Mouse (Mus musculus): Measurements from ENCODE around the gene Abr. TPM values are rescaled to one million over a fixed set of nuclear protein-coding genes. Genes with fewer than 3 reads are reported as not detected.

Gene Abr
- polyA plus RNA-seq, 1 experiment from 2014 or later, result 39.2 TPM

DNA sequence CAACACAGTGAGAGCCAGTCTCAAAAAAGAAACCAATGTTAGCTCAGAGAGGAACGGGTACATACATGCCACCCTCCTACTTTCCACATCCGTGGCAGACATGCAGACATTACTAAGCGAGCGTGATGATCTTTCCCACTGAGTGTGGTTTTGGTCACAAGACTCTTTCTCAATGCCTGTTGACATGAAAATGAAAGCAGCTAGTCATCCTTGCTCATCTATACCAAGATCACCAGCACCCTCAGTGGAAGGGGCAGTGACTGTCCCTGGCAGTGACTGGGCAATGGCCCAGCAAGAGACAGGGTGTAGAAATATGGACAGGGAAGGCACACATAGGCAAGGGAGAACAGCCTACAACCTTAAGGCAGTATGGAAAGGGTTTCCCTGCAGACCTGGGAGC is 142.4 kb downstream of the Abr start:
- Histone ChIP-seq H3K9ac (no peak overlapping the region), H3K27ac (ENCODE audit: low read depth) (no peak overlapping the region), H3K36me3 (ENCODE audit: insufficient read depth) (peaks cover 42% of the 10 kb centered on the region), H3K4me2 (no peak overlapping the region), H3K9me3 (ENCODE audit: low read depth, low read length) (no peaks in the 10 kb centered on the region), H3K4me3 (ENCODE audit: low read depth, low read length) (no peak overlapping the region), H3K4me1 (ENCODE audit: insufficient read depth) (peaks cover 14% of the 10 kb centered on the region), H3K27me3 (ENCODE audit: insufficient read depth, low read length) (no peaks in the 10 kb centered on the region)
- ATAC-seq (ENCODE audit: insufficient read depth) (no peak), DNase-seq (no peak)
- WGBS, result 85% methylated on average over 4 of the region's 4 CpGs
- no peak for TF ChIP-seq CTCF (IDR thresholded peaks at IDR 0.05; ENCODE audit: low read depth)

DNA sequence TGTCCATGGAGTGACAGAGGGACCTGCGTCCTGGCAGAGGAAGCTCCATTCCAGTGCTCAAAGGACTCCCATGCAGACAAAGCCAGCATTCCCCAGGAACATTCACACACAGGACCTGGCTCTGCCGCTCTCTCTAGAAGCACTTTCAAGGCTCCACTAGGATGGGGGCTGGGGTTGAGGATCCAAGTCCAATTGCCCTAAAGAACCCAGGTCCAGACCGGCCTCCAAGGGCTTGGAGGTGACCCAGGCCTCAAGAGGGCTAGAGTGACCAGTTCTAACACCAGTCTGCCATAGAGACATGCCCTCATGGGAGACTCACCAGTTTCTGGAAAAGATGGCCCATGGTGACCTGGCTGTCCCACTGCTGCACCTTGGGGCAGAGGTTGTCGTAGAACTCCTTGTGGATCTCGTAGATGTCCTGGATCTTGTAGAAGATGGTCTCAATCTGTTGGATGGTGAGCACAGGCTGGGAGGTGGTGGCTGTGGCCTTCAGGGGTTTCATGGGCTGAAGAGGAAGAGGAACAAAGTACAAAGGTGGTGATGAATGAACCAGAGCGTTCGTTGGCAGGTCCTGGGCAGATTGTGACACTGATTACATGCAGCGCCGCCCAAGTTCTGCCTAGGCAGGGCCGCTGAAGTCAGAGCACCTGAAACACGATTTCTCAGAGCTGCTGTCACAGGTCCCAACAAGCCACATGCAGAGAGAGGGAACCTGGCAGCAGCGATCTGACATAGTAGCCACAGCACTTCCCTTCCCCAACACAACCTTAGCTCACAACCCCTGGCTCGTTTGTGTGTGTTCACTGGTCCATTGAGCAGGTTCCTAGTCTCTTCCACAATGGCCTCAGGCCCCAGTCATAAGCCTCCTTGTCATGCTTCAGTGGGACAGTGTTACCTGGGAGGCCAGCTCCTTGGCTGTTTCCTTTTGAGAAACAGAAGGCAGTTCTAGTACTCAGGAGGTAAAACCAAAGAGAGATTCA is 143.1 kb downstream of the Abr start:
- no peak for ATAC-seq (ENCODE audit: insufficient read depth)
- DNase-seq, result no peak
- Histone ChIP-seq H3K9ac (no peak overlapping the region), H3K9me3 (ENCODE audit: low read depth, low read length) (no peaks in the 10 kb centered on the region), H3K4me1 (ENCODE audit: insufficient read depth) (peaks cover 14% of the 10 kb centered on the region), H3K27me3 (ENCODE audit: insufficient read depth, low read length) (no peaks in the 10 kb centered on the region), H3K36me3 (ENCODE audit: insufficient read depth) (peaks cover 42% of the 10 kb centered on the region), H3K4me3 (ENCODE audit: low read depth, low read length) (no peak overlapping the region), H3K27ac (ENCODE audit: low read depth) (no peak overlapping the region), H3K4me2 (no peak overlapping the region)
- 88% methylated on average over 13 of the region's 13 CpGs for WGBS
- no peak for TF ChIP-seq CTCF (IDR thresholded peaks at IDR 0.05; ENCODE audit: low read depth)

DNA sequence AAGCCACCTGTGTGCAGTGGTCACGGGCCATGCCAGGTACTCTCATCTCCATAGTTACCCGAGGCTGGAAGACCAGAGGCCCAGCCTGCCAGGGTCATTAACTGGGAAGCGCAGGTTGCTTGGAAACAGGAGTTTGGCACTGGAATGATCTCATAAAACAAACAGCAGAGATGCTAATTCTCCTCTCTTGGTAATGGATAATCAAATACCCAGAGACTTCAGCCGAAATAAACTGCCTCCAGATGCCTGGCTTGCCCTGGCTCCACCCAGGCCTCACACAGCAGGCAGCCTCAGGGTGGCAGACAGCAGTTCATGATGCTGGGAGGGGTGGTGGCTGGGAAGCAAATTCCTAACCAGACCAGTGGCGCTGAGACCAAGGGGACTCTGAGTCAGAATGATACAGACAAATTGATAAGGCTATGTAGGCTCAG is 145.0 kb downstream of the Abr start:
- 30% methylated on average over 5 of the region's 5 CpGs for WGBS
- no peak overlapping the region for H3K4me3 ChIP-seq (ENCODE audit: low read depth, low read length)

DNA sequence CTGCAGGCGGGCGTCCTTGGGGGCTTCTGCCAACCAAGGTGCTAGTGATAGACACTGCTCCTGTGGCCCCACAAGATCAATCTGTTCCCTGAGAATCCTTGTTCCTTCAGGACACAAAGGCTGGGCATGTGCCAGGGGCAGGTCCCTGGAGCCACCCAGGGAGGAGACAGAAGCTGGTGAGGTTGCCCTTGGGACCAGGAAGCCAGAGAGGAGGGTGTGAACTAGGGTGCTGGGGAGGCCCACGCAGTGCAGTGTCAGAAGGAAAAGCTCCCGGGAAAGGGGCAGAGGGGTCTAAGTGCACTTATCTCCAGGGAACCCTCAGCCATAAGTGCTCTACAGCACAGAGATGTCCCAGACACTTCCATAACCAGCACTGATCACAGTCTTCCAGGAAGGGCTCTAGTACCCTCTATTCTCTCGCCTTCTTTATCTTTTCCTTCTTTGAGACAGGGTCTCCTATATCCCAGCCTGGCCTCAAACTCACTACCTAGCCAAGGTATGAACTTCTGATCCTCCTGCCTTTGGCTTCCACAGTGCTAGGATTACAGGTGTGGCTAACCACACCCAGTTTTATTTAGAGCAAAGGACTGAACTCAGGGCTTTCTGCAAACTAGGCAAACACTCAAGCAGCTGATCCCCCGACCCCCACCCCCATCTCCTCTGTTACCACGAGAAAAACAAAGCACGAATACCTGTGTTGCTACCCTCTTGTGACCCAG is 145.6 kb downstream of the Abr start:
- peaks cover 42% of the 10 kb centered on the region for H3K36me3 ChIP-seq (ENCODE audit: insufficient read depth)
- H3K4me1 ChIP-seq (ENCODE audit: insufficient read depth), result no peaks in the 10 kb centered on the region
- no peak overlapping the region for H3K9ac ChIP-seq
- H3K4me3 ChIP-seq (ENCODE audit: low read depth, low read length), result no peak overlapping the region
- TF ChIP-seq CTCF (IDR thresholded peaks at IDR 0.05; ENCODE audit: low read depth), result no peak
- WGBS, result 49% methylated on average over 8 of the region's 8 CpGs
- no peak overlapping the region for H3K4me2 ChIP-seq
- DNase-seq (no peak), ATAC-seq (ENCODE audit: insufficient read depth) (no peak)
- H3K27ac ChIP-seq (ENCODE audit: low read depth), result peak overlapping the region; percentile 36; the same call in 1 of the 2 replicates
- H3K27me3 ChIP-seq (ENCODE audit: insufficient read depth, low read length), result no peaks in the 10 kb centered on the region
- H3K9me3 ChIP-seq (ENCODE audit: low read depth, low read length), result no peaks in the 10 kb centered on the region

More for the DNA sequence above, 145.0 kb downstream of the Abr start:
- H3K27ac ChIP-seq (ENCODE audit: low read depth), result peak overlapping the region; percentile 40; the same call in 1 of the 2 replicates
- DNase-seq (no peak), ATAC-seq (ENCODE audit: insufficient read depth) (no peak)
- peaks cover 42% of the 10 kb centered on the region for H3K36me3 ChIP-seq (ENCODE audit: insufficient read depth)
- H3K9ac ChIP-seq, result no peak overlapping the region
- H3K4me2 ChIP-seq, result no peak overlapping the region
- no peaks in the 10 kb centered on the region for H3K27me3 ChIP-seq (ENCODE audit: insufficient read depth, low read length)
- H3K4me1 ChIP-seq (ENCODE audit: insufficient read depth), result 0 out of 2 replicates have a peak, but pooled peaks cover 2% of the 10 kb centered on the region
- no peaks in the 10 kb centered on the region for H3K9me3 ChIP-seq (ENCODE audit: low read depth, low read length)
- TF ChIP-seq CTCF (IDR thresholded peaks at IDR 0.05; ENCODE audit: low read depth), result no peak

DNA sequence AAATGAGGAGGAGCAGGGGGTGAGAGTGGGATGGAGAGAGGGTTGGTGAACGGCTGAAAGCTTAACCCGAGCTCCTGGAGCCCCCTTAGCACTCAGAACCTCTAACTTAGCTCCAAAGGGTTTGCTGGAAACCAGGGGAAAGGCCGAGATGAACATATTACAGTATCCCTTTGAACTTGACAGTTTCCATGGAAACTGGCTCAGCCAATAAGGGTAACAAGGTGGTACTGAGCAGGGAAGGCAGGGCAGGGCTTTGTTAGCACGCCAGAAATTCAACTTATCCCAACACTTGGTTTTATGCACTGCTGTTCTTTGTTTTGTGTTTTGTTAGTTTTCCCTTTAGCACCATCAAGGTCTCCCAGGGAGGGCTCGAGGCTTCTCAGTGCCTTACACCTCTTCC is 149.5 kb downstream of the Abr start:
- no peaks in the 10 kb centered on the region for H3K27me3 ChIP-seq (ENCODE audit: insufficient read depth, low read length)
- H3K9me3 ChIP-seq (ENCODE audit: low read depth, low read length), result no peaks in the 10 kb centered on the region
- TF ChIP-seq CTCF (IDR thresholded peaks at IDR 0.05; ENCODE audit: low read depth), result no peak
- peaks cover 22% of the 10 kb centered on the region for H3K4me1 ChIP-seq (ENCODE audit: insufficient read depth)
- no peak overlapping the region for H3K27ac ChIP-seq (ENCODE audit: low read depth)
- H3K4me3 ChIP-seq (ENCODE audit: low read depth, low read length), result no peak overlapping the region
- no peak overlapping the region for H3K9ac ChIP-seq
- 20% methylated on average over 5 of the region's 5 CpGs for WGBS
- H3K36me3 ChIP-seq (ENCODE audit: insufficient read depth), result peaks cover 18% of the 10 kb centered on the region
- no peak overlapping the region for H3K4me2 ChIP-seq
- DNase-seq (no peak), ATAC-seq (ENCODE audit: insufficient read depth) (no peak)

DNA sequence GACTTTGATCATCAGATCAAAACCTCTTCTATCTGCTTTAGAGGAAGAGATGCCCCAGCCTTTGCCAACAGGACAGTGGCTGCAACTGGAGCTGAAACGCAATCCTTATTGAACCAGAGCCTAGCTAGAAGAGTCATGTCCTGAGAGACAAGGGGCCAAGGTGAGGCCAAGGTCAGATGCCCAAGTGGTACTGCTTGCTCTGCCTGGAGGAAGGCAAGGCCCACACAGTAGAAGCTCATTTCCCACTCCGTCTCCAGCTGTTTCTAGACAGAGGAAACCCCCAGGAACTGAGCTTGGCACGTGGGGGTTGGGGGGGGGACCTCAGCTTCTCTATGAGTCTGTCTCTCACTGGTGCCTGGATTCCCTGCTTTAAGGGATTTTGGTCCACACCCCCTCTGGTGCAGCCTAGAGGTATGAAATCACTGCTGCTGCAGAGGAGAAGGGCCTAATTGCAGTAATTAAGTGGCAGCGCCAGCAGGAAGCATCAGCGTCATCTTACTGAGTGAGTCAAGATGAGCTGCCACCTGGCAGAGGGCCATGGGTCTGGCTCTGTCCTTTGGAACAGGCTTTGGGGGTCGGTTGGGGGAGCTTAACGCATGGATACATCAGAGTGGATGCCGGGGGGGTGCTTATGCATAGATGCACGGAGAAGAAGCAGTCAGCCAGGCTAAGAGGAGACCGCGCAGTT is 152.7 kb downstream of the Abr start:
- H3K4me1 ChIP-seq (ENCODE audit: insufficient read depth), result peaks cover 22% of the 10 kb centered on the region
- H3K9ac ChIP-seq, result no peak overlapping the region
- no peak overlapping the region for H3K4me3 ChIP-seq (ENCODE audit: low read depth, low read length)
- peaks cover 11% of the 10 kb centered on the region for H3K36me3 ChIP-seq (ENCODE audit: insufficient read depth)
- WGBS, result 41% methylated on average over 11 of the region's 11 CpGs
- peak overlapping the region; percentile 37; the same call in 1 of the 2 replicates for H3K27ac ChIP-seq (ENCODE audit: low read depth)
- peak; percentile 19; the same call in 1 of the 2 replicates for ATAC-seq (ENCODE audit: insufficient read depth)
- no peaks in the 10 kb centered on the region for H3K9me3 ChIP-seq (ENCODE audit: low read depth, low read length)
- no peaks in the 10 kb centered on the region for H3K27me3 ChIP-seq (ENCODE audit: insufficient read depth, low read length)
- H3K4me2 ChIP-seq, result no peak overlapping the region
- TF ChIP-seq CTCF (IDR thresholded peaks at IDR 0.05; ENCODE audit: low read depth), result no peak
- peak; percentile 85 for DNase-seq

All from lung, embryonic 14.5 days (tissue).